Mouse (Mus musculus) spleen, postnatal 10 days (tissue): Measurements from ENCODE around the gene Tas2r104.

ENCODE experiments used
- DNase-seq, 2 experiments: peaks; one replicate each; pipeline ENCODE4 v3.0.0; 2021 to 2022; ENCODE audit warnings: low spot score in 2 of 2

The Tas2r104 gene

DNA sequence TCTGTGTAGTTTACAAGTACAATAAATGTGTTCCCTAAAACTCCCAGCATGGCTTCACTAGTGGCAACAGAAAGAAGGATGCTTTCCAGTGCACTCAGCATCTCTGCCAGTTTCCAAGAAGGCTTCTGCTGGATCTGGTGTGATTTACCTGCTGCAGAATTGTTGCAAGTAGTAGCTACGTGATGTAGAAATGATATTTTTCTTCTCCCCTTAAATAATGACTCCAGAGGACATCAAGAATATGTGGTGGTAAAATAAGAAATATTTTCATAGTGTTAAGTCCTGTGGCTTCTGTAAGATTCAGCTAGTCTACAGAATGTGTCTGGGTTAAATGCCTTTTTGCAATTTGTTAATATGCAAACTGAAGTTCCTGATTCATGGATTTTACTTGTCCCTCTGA, at the start of gene Tas2r104:
TSS of gene Tas2r104 (minus strand) at position 101 of the 400 bp plus-strand sequence.
- DNase-seq = no peak

DNA sequence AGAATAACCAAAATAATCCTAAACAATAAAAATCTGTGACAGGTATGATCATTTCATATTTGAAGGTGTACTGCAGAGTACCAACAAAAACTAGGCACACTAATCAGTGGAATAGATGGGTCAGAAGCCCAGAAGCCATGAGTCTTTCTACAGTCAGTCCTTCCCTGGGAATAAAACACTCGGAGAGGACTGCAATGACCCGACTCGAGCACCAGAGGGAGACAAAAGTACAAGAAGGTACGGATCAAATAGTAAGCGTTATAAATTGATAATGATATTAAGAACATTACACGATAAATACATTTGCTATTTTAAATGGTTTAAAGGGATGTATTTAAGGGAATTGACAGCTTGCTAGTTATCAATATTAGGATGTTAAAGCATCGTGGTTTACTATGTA, 27.3 kb upstream of the Tas2r104 start:
- DNase-seq = no peak

DNA sequence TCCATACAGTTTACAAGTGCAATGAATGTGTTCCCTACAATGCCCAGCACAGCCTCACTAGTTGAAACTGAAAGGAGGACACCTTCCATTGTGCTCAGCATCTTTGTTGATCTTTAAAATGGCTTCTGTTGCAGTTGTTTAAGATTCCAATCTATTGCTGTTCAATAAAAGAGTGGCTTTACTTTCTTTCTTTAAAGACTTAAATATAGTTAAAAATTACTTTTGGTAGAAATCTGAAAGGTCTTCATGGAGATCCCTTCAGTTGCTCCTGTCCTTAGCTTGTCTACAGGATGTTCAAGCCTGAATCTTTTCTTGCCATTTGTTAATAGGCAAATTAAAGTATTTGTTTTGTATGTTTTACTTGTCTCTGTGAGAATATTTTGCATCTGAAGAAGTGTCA, 4.4 kb upstream of the Tas2r104 start, which contains the start of gene Tas2r114:
TSS of gene Tas2r114 (minus strand) at position 101 of the 400 bp plus-strand sequence.
- no peak for DNase-seq

DNA sequence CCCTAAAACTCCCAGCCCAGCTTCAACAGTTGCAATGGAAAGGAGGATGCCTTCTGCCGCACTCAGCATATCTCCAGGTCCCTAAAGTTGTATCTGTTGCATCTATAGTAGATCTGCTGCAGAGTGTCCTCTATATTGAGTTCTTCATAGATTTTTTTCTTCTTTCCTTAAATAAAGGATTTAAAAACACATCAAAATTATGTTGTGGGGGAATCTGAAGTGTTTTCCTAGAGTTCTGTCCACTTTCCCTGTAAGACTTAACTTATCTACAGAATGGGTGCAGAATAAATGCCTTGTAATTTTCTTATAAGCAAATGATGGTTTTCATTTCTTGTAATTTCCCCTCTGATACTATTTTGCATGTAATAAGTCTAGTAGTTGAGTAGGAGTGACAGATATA, 1.9 kb upstream of the Tas2r104 start, which contains the start of gene Tas2r105:
TSS of gene Tas2r105 (minus strand) at position 101 of the 400 bp plus-strand sequence.
- no peak for DNase-seq

DNA sequence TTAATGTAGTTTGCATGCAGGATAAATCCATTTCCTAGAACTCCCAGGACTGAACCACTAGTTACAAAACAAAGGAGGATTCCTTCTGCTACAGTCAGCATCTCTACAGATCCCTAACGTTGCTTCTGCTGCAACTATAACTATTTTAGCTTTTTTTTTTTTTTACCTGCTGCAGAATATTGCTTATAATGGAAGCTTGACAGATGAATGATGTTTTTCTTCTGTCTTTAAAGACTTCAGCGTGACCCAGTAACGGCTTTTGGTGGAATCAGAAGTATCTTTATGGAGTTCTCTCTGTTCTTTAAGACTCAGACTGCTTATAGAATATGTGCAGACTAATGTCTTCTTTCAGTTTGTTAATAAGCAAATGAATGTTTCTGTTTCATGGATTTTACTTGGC, 6.8 kb downstream of the Tas2r104 start, which contains the start of gene Tas2r106:
TSS of gene Tas2r106 (minus strand) at position 101 of the 400 bp plus-strand sequence.
- no peak for DNase-seq

DNA sequence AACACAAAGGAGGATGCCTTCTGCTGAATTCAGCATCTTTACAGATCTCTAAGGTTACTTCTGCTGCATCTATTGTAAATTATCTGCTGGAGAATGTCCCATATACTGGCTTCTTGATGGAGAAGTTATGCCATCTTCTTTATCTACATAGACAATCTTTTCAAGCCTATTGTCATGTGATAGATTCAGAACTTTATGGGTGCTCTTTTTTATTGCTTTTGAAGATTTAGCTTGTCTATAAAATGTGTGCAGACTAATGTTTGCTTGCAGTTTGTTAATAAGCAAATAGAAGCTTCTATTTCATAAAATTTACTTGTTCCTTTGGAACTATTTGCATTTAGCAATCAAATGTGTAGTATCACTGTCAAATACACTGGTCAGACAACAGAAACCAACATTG, 25.5 kb downstream of the Tas2r104 start, which contains the start of gene Tas2r107:
TSS of gene Tas2r107 (minus strand) at position 101 of the 400 bp plus-strand sequence.
- no peak for DNase-seq
